ENCODE assay signal across 13 mouse cellular contexts in the genomic region with DNA sequence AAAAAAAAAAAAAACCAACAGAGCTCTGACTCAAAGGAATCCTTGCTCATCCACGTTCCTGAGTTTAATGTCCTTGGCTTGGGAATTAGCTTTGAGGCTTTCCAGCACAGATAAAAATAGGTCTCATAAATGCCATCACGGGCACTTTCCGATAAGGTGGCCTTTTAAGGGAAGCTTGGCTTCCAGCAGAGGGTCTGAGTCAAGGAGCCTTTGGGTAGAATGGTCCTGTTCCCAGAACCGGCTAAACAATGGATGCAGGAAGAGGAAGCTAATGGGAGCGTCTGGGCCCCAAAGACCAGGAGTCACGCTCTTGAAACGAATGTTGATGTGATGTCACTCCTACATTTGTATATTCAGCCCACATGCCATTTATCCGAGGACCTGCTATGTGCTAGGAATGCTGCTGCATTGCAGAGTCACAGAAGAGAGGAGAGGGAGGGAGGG. TPM values are rescaled to one million over a fixed set of nuclear protein-coding genes. Genes with fewer than 3 reads are reported as not detected.
DNase-seq lines count a peak whose midpoint lies in the region; ATAC-seq and TF ChIP-seq lines count a peak whose summit lies in the region.
"Had no signal": no experiment of that assay in that cellular context is flagged by ENCODE, and none has a peak within 500 bp of the region (broad histone marks: within the 10 kb centered on the region; RNA-seq: fewer than 3 reads in every experiment).

No protein-coding gene starts in this region.

- H3K4me2 ChIP-seq in lung, postnatal 0 days (replicated peaks; ENCODE audit: low read depth, low read length) = no peak overlapping the region
- no peak overlapping the region for H3K4me2 ChIP-seq in stomach, postnatal 0 days (replicated peaks; ENCODE audit: low read depth)
- H3K4me2 ChIP-seq in hindbrain, embryonic 11.5 days (replicated peaks; ENCODE audit: low read depth, low read length) = no peak overlapping the region
- H3K4me2 ChIP-seq in liver, embryonic 11.5 days = no peak overlapping the region
- H3K4me2 ChIP-seq: forebrain, embryonic 12.5 days; liver, embryonic 13.5 days had no signal

- H3K27me3 ChIP-seq in lung, postnatal 0 days (replicated peaks; ENCODE audit: insufficient read depth, low read length) = no peaks in the 10 kb centered on the region
- H3K27me3 ChIP-seq in heart, adult 2 months (ENCODE audit: control insufficient read depth, insufficient read depth, low read length) = no peaks in the 10 kb centered on the region
- no peaks in the 10 kb centered on the region for H3K27me3 ChIP-seq in stomach, postnatal 0 days (ENCODE audit: control insufficient read depth, insufficient read depth, low read length)
- H3K27me3 ChIP-seq in hindbrain, embryonic 11.5 days (ENCODE audit: control insufficient read depth, insufficient read depth, low read length) = no peaks in the 10 kb centered on the region
- peaks cover 5% of the 10 kb centered on the region; the same call in 1 of the 2 replicates for H3K27me3 ChIP-seq in liver, embryonic 11.5 days (replicated peaks; ENCODE audit: control insufficient read depth, insufficient read depth, low read length)

- no peak overlapping the region for H3K9ac ChIP-seq in lung, postnatal 0 days (replicated peaks; ENCODE audit: low read depth)
- H3K9ac ChIP-seq in heart, adult 2 months (ENCODE audit: low read depth, low read length) = no peak overlapping the region
- no peak overlapping the region for H3K9ac ChIP-seq in stomach, postnatal 0 days (ENCODE audit: low read length)
- H3K9ac ChIP-seq in hindbrain, embryonic 11.5 days (ENCODE audit: low read depth, low read length) = no peak overlapping the region
- H3K9ac ChIP-seq in liver, embryonic 11.5 days (ENCODE audit: low read depth, low read length) = no peak overlapping the region
- H3K9ac ChIP-seq: forebrain, embryonic 12.5 days; liver, embryonic 13.5 days had no signal

- H3K27ac ChIP-seq in lung, postnatal 0 days (ENCODE audit: low read length) = no peak overlapping the region
- H3K27ac ChIP-seq in heart, adult 2 months = peak overlapping the region; percentile 89
- peak overlapping the region; percentile 73; the same call in 1 of the 2 replicates for H3K27ac ChIP-seq in stomach, postnatal 0 days (replicated peaks)
- no peak overlapping the region for H3K27ac ChIP-seq in hindbrain, embryonic 11.5 days (ENCODE audit: low read depth, low read length)
- H3K27ac ChIP-seq in liver, embryonic 11.5 days (ENCODE audit: low read depth, low read length) = no peak overlapping the region
- H3K27ac ChIP-seq: forebrain, embryonic 12.5 days; liver, embryonic 13.5 days had no signal

- no peaks in the 10 kb centered on the region for H3K9me3 ChIP-seq in lung, postnatal 0 days (ENCODE audit: low read length)
- no peaks in the 10 kb centered on the region for H3K9me3 ChIP-seq in stomach, postnatal 0 days (ENCODE audit: control insufficient read depth, low read length)
- no peaks in the 10 kb centered on the region for H3K9me3 ChIP-seq in hindbrain, embryonic 11.5 days (ENCODE audit: control insufficient read depth, low read length)
- H3K9me3 ChIP-seq in liver, embryonic 11.5 days (ENCODE audit: control insufficient read depth, low read length) = no peaks in the 10 kb centered on the region
- H3K9me3 ChIP-seq: forebrain, embryonic 12.5 days; liver, embryonic 13.5 days had no signal

- peak; percentile 63 for DNase-seq in cerebellum, adult 9-11 months
- no peak for DNase-seq in cerebellum, adult 8-10 months
- DNase-seq in lung, postnatal 0 days (ENCODE audit: low spot score) = peak; percentile 65
- no peak for DNase-seq in lung, postnatal 10 days
- peak in 1 of 2 experiments; percentile 64 for DNase-seq in heart, adult 2 months
- no peak for DNase-seq in stomach, postnatal 0 days (ENCODE audit: low spot score)
- no peak for DNase-seq in hindbrain, embryonic 11.5 days (ENCODE audit: low spot score)
- DNase-seq in liver, embryonic 11.5 days (ENCODE audit: low spot score) = no peak
- DNase-seq: kidney, adult 2 months; liver, embryonic 13.5 days; spleen, adult 18-20 months had no signal

- 0 out of 2 replicates have a peak, but pooled peaks cover 3% of the 10 kb centered on the region for H3K4me1 ChIP-seq in lung, postnatal 0 days (ENCODE audit: insufficient read depth, low read depth, low read length)
- peaks cover 15% of the 10 kb centered on the region for H3K4me1 ChIP-seq in heart, adult 2 months (ENCODE audit: control insufficient read depth, insufficient read depth, low read length)
- no peaks in the 10 kb centered on the region for H3K4me1 ChIP-seq in stomach, postnatal 0 days (replicated peaks; ENCODE audit: control insufficient read depth, insufficient read depth)
- H3K4me1 ChIP-seq in hindbrain, embryonic 11.5 days (replicated peaks; ENCODE audit: control insufficient read depth, insufficient read depth, low read length) = no peaks in the 10 kb centered on the region
- H3K4me1 ChIP-seq in liver, embryonic 11.5 days (replicated peaks; ENCODE audit: control insufficient read depth, insufficient read depth, low read length) = no peaks in the 10 kb centered on the region
- H3K4me1 ChIP-seq: liver, embryonic 13.5 days had no signal

- intact Hi-C loops in heart, adult 2 months (cut with DNase I) = loop anchor here (1.0 kb wide), 1 partner anchor 11 kb away; no protein-coding TSS in a partner anchor

- TF ChIP-seq CTCF in lung, postnatal 0 days (IDR thresholded peaks at IDR 0.05) = no peak
- TF ChIP-seq CTCF in heart, adult 2 months (IDR thresholded peaks at IDR 0.05) = peak; percentile 13
- no peak for TF ChIP-seq CTCF in stomach, postnatal 0 days (IDR thresholded peaks at IDR 0.05; ENCODE audit: low read depth)

- no peak for TF ChIP-seq POLR2A in heart, adult 2 months (IDR thresholded peaks at IDR 0.05; ENCODE audit: insufficient read depth, low read depth, low read length)

- no peaks in the 10 kb centered on the region for H3K79me2 ChIP-seq in heart, adult 2 months (replicated peaks; ENCODE audit: control insufficient read depth, insufficient read depth, low read length)

- no peaks in the 10 kb centered on the region for H3K36me3 ChIP-seq in lung, postnatal 0 days (ENCODE audit: insufficient read depth, low read length)
- 0 out of 2 replicates have a peak, but pooled peaks cover 2% of the 10 kb centered on the region for H3K36me3 ChIP-seq in heart, adult 2 months (ENCODE audit: control insufficient read depth, insufficient read depth, low read length)
- H3K36me3 ChIP-seq in stomach, postnatal 0 days (ENCODE audit: control insufficient read depth, insufficient read depth, low read length) = no peaks in the 10 kb centered on the region
- H3K36me3 ChIP-seq in hindbrain, embryonic 11.5 days (ENCODE audit: control insufficient read depth, insufficient read depth, low read length) = no peaks in the 10 kb centered on the region
- no peaks in the 10 kb centered on the region for H3K36me3 ChIP-seq in liver, embryonic 11.5 days (ENCODE audit: control insufficient read depth, insufficient read depth, low read length)
- H3K36me3 ChIP-seq: forebrain, embryonic 12.5 days; liver, embryonic 13.5 days had no signal

- 19% methylated on average over 8 of the region's 8 CpGs for WGBS in lung, postnatal 0 days
- WGBS in heart, adult 2 months = 5% methylated on average over 8 of the region's 8 CpGs
- WGBS in stomach, postnatal 0 days = 16% methylated on average over 8 of the region's 8 CpGs
- WGBS in hindbrain, embryonic 11.5 days = 32% methylated on average over 8 of the region's 8 CpGs
- 28% methylated on average over 8 of the region's 8 CpGs for WGBS in liver, embryonic 11.5 days

- no peak overlapping the region for H3K4me3 ChIP-seq in lung, postnatal 0 days (ENCODE audit: low read depth, low read length)
- no peak overlapping the region for H3K4me3 ChIP-seq in heart, adult 2 months
- H3K4me3 ChIP-seq in stomach, postnatal 0 days (ENCODE audit: low read depth, low read length) = no peak overlapping the region
- no peak overlapping the region for H3K4me3 ChIP-seq in hindbrain, embryonic 11.5 days (ENCODE audit: low read depth, low read length)
- H3K4me3 ChIP-seq in liver, embryonic 11.5 days (ENCODE audit: low read depth, low read length) = no peak overlapping the region
- H3K4me3 ChIP-seq: forebrain, embryonic 12.5 days; liver, embryonic 13.5 days had no signal

- peak; percentile 73 for ATAC-seq in lung, postnatal 0 days
- ATAC-seq in stomach, postnatal 0 days (ENCODE audit: low FRiP score, low TSS enrichment) = no peak; the same call in 1 of the 2 replicates
- ATAC-seq in hindbrain, embryonic 11.5 days (ENCODE audit: low FRiP score) = no peak
- no peak for ATAC-seq in liver, embryonic 11.5 days (replicated peaks; ENCODE audit: low FRiP score)
- ATAC-seq: CD4-positive, CD25-positive, alpha-beta regulatory T cell, adult 4 months had no signal

- 0 out of 2 replicates have a peak, but pooled peaks have one; percentile 32 for TF ChIP-seq EP300 in lung, postnatal 0 days (IDR thresholded peaks at IDR 0.05)
- TF ChIP-seq EP300 in heart, adult 2 months (IDR thresholded peaks at IDR 0.05; ENCODE audit: insufficient read depth, low read depth, low read length) = 0 out of 2 replicates have a peak, but pooled peaks have one; percentile 29
- no peak for TF ChIP-seq EP300 in stomach, postnatal 0 days (optimal IDR thresholded peaks at IDR 0.05)

RNA-seq across cellular contexts. Expression of a gene that starts 11.2 kb away (rescaled TPM):
- polyA plus RNA-seq in lung, postnatal 0 days (2015; fragmentation: Nextera tagmentation; extraction: Ambion mirVana) = 140 and 185 TPM in 2 replicates
- 100 to 1,000 TPM; 155 to 170 TPM for total RNA-seq in heart, adult 2 months (2021)
- 69.3 and 112 TPM in 2 replicates for polyA plus RNA-seq in heart, adult 2 months (2012; rRNA removed)
- 92.4 and 96.0 TPM in 2 replicates for polyA plus RNA-seq in stomach, postnatal 0 days (2015; fragmentation: Nextera tagmentation; extraction: Ambion mirVana)
- 133 and 146 TPM in 2 replicates for polyA plus RNA-seq in hindbrain, embryonic 11.5 days (2014; fragmentation: Nextera tagmentation; extraction: Ambion mirVana)
- polyA plus RNA-seq in liver, embryonic 11.5 days (2014; fragmentation: Nextera tagmentation; extraction: Ambion mirVana) = 88.1 and 92.4 TPM in 2 replicates

RNA-seq across cellular contexts. Expression of a gene that starts 18.2 kb away (rescaled TPM):
- polyA plus RNA-seq in lung, postnatal 0 days (2015; fragmentation: Nextera tagmentation; extraction: Ambion mirVana) = 87.3 and 96.8 TPM in 2 replicates
- total RNA-seq in heart, adult 2 months (2021) = 10 to 100 TPM; 34.2 to 41.3 TPM
- polyA plus RNA-seq in heart, adult 2 months (2012; rRNA removed) = 47.2 and 74.2 TPM in 2 replicates
- 106 and 110 TPM in 2 replicates for polyA plus RNA-seq in stomach, postnatal 0 days (2015; fragmentation: Nextera tagmentation; extraction: Ambion mirVana)
- 134 and 143 TPM in 2 replicates for polyA plus RNA-seq in hindbrain, embryonic 11.5 days (2014; fragmentation: Nextera tagmentation; extraction: Ambion mirVana)
- polyA plus RNA-seq in liver, embryonic 11.5 days (2014; fragmentation: Nextera tagmentation; extraction: Ambion mirVana) = 78.8 and 86.8 TPM in 2 replicates

Comparison
In these comparisons a context has a peak if more than half of its experiments do, and no peak if none do; other contexts are left out.
1. DNase-seq: peak in cerebellum, adult 9-11 months (single experiment) and lung, postnatal 0 days (single experiment); none in cerebellum, adult 8-10 months (single experiment), lung, postnatal 10 days (single experiment), stomach, postnatal 0 days (single experiment), hindbrain, embryonic 11.5 days (single experiment) and liver, embryonic 11.5 days (single experiment).
2. H3K27ac ChIP-seq: peak in heart, adult 2 months (single experiment) and stomach, postnatal 0 days (single experiment); none in lung, postnatal 0 days (single experiment), hindbrain, embryonic 11.5 days (single experiment) and liver, embryonic 11.5 days (single experiment).